Mouse (Mus musculus) embryonic fibroblast, embryonic 13.5 days (primary cell): ENCODE data around the gene Heatr9.

Source experiments
- CTCF ChIP-seq: IDR thresholded peaks from 2 replicates; pipeline ENCODE4 v1.5.1; 2011; ENCODE audit warnings: mild to moderate bottlenecking, control low read depth, low read length, moderate library complexity, borderline replicate concordance; ENCODE audit not compliant: insufficient read depth
- POLR2A ChIP-seq: IDR thresholded peaks from 2 replicates; pipeline ENCODE4 v1.6.1; 2011; ENCODE audit warnings: low read depth, mild to moderate bottlenecking, control low read depth, low read length, moderate library complexity

DNA sequence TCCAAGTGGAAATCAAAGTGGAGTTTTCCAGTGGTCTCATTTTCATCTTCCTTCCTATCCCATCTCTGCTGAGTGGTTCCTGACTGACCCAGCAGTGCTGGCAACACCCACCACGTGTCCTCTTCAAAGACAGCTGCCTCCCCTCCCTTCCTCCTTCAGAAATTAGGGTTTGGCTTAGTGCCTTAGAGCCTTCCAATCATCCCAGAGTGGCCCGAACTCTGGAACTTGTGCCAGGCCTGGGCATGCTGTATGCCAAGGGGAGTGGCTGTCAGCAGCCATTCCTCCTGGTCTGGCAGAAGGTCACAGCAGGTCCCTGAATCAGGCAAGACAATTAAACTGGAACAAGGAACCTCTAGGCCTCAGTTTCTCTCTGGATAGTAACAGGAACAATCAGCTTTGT lies 56.0 kb downstream of the Heatr9 start:
- no peak for TF ChIP-seq CTCF
- no peak for TF ChIP-seq POLR2A
